Mouse (Mus musculus) CH12.LX (cell line): Measurements from ENCODE around the gene Nhlrc4.

ENCODE experiments used
- BHLHE40 ChIP-seq: IDR thresholded peaks from 2 replicates; pipeline ENCODE4 v1.6.1; 2011; ENCODE audit warnings: mild to moderate bottlenecking, low read depth, low read length, improper control_type of control experiment
- CHD2 ChIP-seq: IDR thresholded peaks from 2 replicates; pipeline ENCODE4 v1.6.1; 2011; ENCODE audit warnings: low read length, improper control_type of control experiment
- CTCF ChIP-seq, 2 experiments: IDR thresholded peaks in 1 of 2; conservative IDR thresholded peaks in 1 of 2; 2 replicates each; pipeline ENCODE4 v1.5.1; 2011 to 2012; ENCODE audit warnings: low read depth in 2 of 2, low read length in 2 of 2, improper control_type of control experiment in 1 of 2, inconsistent platforms in 1 of 2, mild to moderate bottlenecking in 1 of 2, moderate library complexity in 1 of 2
- EP300 ChIP-seq: IDR thresholded peaks from 2 replicates; pipeline ENCODE4 v1.6.1; 2011; ENCODE audit warnings: low read length, improper control_type of control experiment
- MAX ChIP-seq: IDR thresholded peaks from 2 replicates; pipeline ENCODE4 v1.6.1; 2011; ENCODE audit warnings: low read length, improper control_type of control experiment
- NRF1 ChIP-seq: IDR thresholded peaks from 2 replicates; pipeline ENCODE4 v1.6.1; 2014; ENCODE audit warnings: low read depth, mild to moderate bottlenecking, inconsistent platforms, low read length, improper control_type of control experiment, moderate library complexity
- POLR2A ChIP-seq: IDR thresholded peaks from 2 replicates; pipeline ENCODE4 v1.6.1; 2011; ENCODE audit warnings: low read depth, mild to moderate bottlenecking, improper control_type of control experiment, low read length
- ZC3H11A ChIP-seq: IDR thresholded peaks from 2 replicates; pipeline ENCODE4 v1.6.1; 2012; ENCODE audit warnings: low read depth, mild to moderate bottlenecking, inconsistent platforms, low read length, improper control_type of control experiment
- ZMIZ1 ChIP-seq: IDR thresholded peaks from 2 replicates; pipeline ENCODE4 v1.6.1; 2012; ENCODE audit warnings: low read depth, mild to moderate bottlenecking, inconsistent platforms, low read length, improper control_type of control experiment

DNA sequence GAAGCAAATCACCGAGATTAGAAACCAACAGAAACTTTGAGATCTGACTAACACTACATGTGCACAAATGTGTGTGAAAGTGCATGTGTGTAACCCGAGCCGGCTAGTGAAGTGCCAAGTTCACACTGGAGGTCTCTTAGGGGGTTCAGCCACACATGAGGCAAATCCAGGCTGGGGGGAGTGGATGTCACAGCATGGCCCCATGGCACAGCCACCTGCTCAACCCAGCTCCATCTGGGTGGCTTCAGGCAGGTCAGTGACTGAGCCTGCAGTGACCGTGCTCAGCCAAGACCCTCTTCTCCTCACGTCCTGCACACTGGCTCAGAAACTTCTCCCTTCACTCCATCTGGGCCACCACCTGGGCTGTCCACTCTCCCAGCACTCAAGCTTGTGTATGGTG is 5.2 kb upstream of the Nhlrc4 start:
- TF ChIP-seq ZC3H11A, result no peak
- no peak for TF ChIP-seq NRF1
- no peak for TF ChIP-seq EP300
- no peak for TF ChIP-seq CTCF (conservative IDR thresholded peaks at IDR 0.05 in 1 of 2, IDR thresholded peaks at IDR 0.05 in 1 of 2; ENCODE audit: low read depth in 2 of 2, low read length in 2 of 2)
- no peak for TF ChIP-seq BHLHE40
- no peak for TF ChIP-seq MAX
- no peak for TF ChIP-seq POLR2A
- no peak for TF ChIP-seq ZMIZ1
- no peak for TF ChIP-seq CHD2
